Mouse (Mus musculus): ENCODE measurements around the gene Hoxa6. TPM values are rescaled to one million over a fixed set of nuclear protein-coding genes. Genes with fewer than 3 reads are reported as not detected.

Gene Hoxa6
- polyA plus RNA-seq, 1 experiment, result not detected

DNA sequence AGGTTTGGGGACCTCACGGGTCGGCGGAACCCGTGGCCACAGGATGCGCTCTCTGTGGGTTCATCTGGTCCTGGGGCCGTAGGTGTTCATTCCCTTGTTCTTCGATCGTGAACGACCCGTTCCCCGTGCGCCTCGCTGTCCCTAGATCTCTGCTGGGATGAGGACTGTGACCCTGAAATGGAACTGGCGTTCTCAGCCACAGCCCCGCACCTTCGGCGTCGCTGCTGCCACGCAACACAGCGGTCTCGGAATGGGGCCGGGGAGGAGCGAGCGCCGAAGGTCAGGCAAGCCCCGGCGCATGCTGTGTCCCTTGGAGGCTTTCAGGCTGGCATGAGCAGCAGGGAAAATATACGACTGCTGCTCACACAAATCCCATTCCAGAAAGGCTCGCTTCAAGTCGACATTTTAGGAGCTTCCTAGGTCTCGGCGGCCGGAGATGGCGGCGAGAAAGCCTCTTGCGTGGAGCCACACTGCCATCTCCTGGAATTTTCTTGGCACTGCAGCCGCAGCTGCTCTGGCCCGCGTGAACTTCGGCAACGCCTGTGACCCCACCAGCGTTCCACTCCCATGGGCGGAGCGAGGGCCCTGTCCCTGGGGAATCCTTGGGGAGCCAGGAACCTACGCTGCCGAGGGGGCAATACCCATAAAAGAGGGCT lies 12.9 kb upstream of the Hoxa6 start, which contains the start of gene Hoxa7:
TSS of gene Hoxa7 (minus strand) at position 518 of the 656 bp plus-strand sequence.
- whole genome bisulfite sequencing, result under 1% methylated on average over 46 of the region's 46 CpGs
- no peaks in the 10 kb centered on the region for H3K4me1 ChIP-seq (ENCODE audit: control insufficient read depth, insufficient read depth, low read length)
- peak within 1 kb of the TSS; percentile 69 for H3K4me3 ChIP-seq (replicated peaks; ENCODE audit: control insufficient read depth, low read depth, low read length)
- TF ChIP-seq POLR2A (IDR thresholded peaks at IDR 0.05; ENCODE audit: borderline replicate concordance, control insufficient read depth, low read depth, low read length) (peak; percentile 31; the same call in 1 of the 2 replicates), CTCF (IDR thresholded peaks at IDR 0.05; ENCODE audit: control insufficient read depth, insufficient read depth, low read length) (peak; percentile 88)
- H3K27ac ChIP-seq (ENCODE audit: control insufficient read depth, insufficient read depth, low read depth, low read length, poor library complexity), result peak within 1 kb of the TSS; percentile 18; the same call in 1 of the 2 replicates

DNA sequence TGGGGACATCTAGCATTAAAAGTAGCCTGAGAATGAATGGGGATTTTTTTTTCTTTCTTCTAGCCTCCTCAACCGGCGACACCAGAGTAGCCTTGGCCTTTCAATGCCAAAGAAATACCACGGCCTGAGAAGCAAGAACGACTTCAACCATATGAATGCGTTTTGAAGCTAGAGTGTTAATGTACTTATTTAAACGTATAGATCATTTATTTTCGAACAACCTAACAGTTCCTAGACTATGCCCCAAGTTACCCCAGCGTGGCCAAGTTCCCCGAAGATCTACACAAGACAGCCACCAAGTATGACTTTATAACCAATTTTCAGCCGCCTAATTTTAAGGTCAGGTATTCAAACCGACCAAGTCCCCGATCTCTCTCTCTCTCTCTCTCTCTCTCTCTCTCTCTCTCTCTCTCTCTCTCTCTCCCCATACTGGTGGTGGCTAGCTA lies 12.4 kb upstream of the Hoxa6 start:
- no peaks in the 10 kb centered on the region for H3K4me1 ChIP-seq (ENCODE audit: control insufficient read depth, insufficient read depth, low read length)
- H3K27ac ChIP-seq (ENCODE audit: control insufficient read depth, insufficient read depth, low read depth, low read length, poor library complexity), result no peak overlapping the region
- peak overlapping the region; percentile 69 for H3K4me3 ChIP-seq (replicated peaks; ENCODE audit: control insufficient read depth, low read depth, low read length)
- WGBS, result under 1% methylated on average over 12 of the region's 12 CpGs
- TF ChIP-seq POLR2A (IDR thresholded peaks at IDR 0.05; ENCODE audit: borderline replicate concordance, control insufficient read depth, low read depth, low read length) (no peak), CTCF (IDR thresholded peaks at IDR 0.05; ENCODE audit: control insufficient read depth, insufficient read depth, low read length) (no peak)

DNA sequence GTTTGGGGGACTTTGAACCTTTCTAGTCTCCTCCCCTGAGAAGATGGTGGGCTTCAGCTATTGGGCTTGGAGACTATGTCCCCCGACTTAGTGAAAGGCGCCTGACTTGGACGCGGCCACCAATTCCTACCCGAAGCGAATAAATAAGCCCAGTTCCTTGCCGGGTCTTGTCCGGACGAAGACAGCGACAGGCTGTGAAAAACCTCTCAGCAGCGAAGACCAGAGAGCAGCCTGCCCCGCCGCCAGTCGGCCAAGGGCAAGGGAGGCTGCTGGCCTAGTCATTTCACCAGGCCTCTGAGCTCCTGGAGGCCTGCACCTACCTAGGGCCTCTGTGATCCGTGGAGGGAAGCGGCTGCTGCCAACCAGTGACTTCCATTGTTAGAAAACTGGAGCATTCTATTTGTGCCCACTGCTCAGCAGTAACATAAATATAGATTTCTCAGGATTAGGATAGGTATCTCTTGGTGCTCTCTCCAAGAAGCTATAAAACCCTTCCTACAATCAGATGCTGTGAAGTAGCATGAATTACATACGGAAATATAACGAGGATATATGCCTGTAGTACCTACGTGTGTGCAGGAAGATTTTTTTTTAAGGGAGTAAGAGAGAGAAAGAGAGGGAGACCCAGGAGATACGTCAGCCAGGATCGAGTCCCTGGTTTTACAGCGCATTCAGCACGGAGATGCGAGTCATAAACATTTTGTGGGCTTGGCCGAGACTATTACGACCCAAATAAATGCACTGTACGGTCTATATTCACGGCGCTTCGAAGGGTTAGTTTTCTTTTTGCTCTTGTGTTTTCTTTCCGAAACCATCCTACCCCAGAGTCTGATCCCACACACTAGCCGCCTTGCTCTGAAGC lies 11.7 kb upstream of the Hoxa6 start:
- 0 out of 2 replicates have a peak overlapping the region, but pooled peaks have one; percentile 4 for H3K27ac ChIP-seq (ENCODE audit: control insufficient read depth, insufficient read depth, low read depth, low read length, poor library complexity)
- no peaks in the 10 kb centered on the region for H3K4me1 ChIP-seq (ENCODE audit: control insufficient read depth, insufficient read depth, low read length)
- WGBS, result 10% methylated on average over 32 of the region's 32 CpGs
- H3K4me3 ChIP-seq (replicated peaks; ENCODE audit: control insufficient read depth, low read depth, low read length), result no peak overlapping the region
- TF ChIP-seq POLR2A (IDR thresholded peaks at IDR 0.05; ENCODE audit: borderline replicate concordance, control insufficient read depth, low read depth, low read length) (no peak), CTCF (IDR thresholded peaks at IDR 0.05; ENCODE audit: control insufficient read depth, insufficient read depth, low read length) (no peak)

DNA sequence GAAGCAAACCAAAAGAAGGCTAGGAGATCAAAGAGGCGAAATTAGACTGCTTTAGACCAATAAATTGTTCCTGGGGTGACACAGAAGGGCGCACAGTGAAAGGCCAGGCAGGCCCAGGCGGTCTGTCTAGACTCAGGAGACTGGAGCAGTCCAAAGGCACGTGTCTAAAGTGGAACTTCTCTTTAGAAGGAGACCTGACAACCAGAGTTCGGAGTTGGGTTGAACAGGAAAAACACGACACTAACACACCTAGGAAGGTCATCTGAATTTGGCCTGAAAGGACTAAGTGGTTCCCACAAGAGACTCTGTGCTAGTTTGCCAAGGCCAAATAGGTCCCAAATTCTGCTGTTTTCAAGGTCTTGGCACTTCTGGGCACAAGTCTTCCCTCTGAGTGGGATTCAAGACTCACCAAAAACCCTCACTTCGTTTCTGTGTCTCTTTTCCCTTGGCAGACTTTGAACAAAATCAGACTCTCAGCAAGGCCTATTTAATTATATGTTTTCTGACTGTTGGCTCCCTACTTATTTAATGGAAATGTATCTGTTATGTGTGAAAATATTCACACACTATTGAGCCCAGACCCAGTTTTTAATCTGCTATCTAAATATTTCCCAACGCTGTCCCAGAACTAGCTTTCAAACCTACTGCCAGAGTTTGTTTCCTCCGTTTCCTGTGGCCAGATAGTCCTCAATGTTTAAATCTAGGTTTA lies 10.9 kb upstream of the Hoxa6 start:
- WGBS, result 51% methylated on average over 9 of the region's 9 CpGs
- H3K4me1 ChIP-seq (ENCODE audit: control insufficient read depth, insufficient read depth, low read length), result no peaks in the 10 kb centered on the region
- no peak for TF ChIP-seq POLR2A (IDR thresholded peaks at IDR 0.05; ENCODE audit: borderline replicate concordance, control insufficient read depth, low read depth, low read length)
- TF ChIP-seq CTCF (IDR thresholded peaks at IDR 0.05; ENCODE audit: control insufficient read depth, insufficient read depth, low read length), result no peak
- no peak overlapping the region for H3K4me3 ChIP-seq (replicated peaks; ENCODE audit: control insufficient read depth, low read depth, low read length)
- no peak overlapping the region for H3K27ac ChIP-seq (ENCODE audit: control insufficient read depth, insufficient read depth, low read depth, low read length, poor library complexity)

DNA sequence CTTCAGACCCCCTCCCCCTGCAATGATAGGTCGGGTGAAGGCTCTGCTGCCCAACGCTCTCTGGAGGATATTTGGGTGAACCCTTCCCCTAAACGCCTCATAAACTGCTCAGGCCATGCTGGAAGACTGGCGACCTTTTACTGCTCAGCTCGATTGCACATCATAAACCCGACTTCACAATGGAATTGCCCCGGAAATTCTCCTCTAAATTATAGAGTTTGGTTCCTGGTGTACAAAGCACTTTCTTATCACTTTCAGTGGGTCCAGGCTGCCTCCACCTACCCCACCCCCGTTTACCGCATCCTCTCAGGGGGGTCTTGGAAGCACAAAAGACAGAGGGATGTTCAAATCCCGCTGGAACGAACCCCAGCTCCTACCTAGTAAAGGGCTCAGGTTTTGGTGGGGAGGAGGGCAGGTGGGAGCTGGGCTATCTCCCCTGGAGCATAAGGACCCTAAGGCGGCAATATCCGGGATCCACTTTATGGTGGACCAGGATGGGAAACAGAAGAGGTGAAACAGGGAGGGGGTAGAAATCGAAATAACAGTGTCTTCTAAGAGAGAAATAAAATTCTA lies 10.2 kb upstream of the Hoxa6 start:
- H3K27ac ChIP-seq (ENCODE audit: control insufficient read depth, insufficient read depth, low read depth, low read length, poor library complexity), result no peak overlapping the region
- TF ChIP-seq CTCF (IDR thresholded peaks at IDR 0.05; ENCODE audit: control insufficient read depth, insufficient read depth, low read length) (no peak), POLR2A (IDR thresholded peaks at IDR 0.05; ENCODE audit: borderline replicate concordance, control insufficient read depth, low read depth, low read length) (no peak)
- no peak overlapping the region for H3K4me3 ChIP-seq (replicated peaks; ENCODE audit: control insufficient read depth, low read depth, low read length)
- WGBS, result 25% methylated on average over 14 of the region's 14 CpGs
- H3K4me1 ChIP-seq (ENCODE audit: control insufficient read depth, insufficient read depth, low read length), result no peaks in the 10 kb centered on the region

DNA sequence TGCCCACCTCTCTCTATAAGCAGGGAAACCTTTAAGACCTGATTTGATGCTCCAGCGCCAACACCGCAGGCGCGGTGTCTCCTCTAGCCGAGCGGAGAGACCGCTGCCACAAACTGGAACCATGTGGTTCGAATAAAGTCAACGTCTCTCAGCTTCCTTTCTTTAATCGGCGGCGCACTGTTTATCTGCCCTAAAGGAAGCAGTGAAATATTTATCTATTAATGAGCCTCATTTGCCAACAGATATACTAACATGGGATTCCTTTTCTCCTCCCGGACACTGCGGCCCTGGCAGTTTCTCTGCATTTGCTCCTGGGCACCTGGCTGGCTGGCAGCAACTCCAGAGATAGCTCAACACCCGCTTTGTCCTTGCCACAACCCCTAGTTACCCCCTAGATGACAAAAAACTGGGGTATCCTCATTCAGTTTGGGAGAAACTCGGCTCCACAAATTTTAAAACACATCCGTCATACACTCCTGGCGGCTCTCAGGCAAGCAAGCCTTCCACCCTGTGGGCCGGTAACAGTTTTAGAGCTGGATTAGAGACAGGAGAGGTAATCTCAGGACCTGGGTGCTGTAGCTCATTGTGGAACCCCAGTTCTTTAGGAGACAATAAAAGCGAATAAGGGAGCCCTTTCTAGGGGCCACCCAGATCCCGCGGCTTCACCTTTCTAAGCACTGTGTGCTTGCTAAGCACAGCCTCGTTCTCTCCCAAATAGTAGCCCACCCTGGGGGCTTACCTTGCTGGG lies 9.5 kb upstream of the Hoxa6 start:
- H3K27ac ChIP-seq (ENCODE audit: control insufficient read depth, insufficient read depth, low read depth, low read length, poor library complexity), result no peak overlapping the region
- no peak overlapping the region for H3K4me3 ChIP-seq (replicated peaks; ENCODE audit: control insufficient read depth, low read depth, low read length)
- 10% methylated on average over 23 of the region's 23 CpGs for WGBS
- TF ChIP-seq CTCF (IDR thresholded peaks at IDR 0.05; ENCODE audit: control insufficient read depth, insufficient read depth, low read length), result no peak
- TF ChIP-seq POLR2A (IDR thresholded peaks at IDR 0.05; ENCODE audit: borderline replicate concordance, control insufficient read depth, low read depth, low read length), result no peak
- no peaks in the 10 kb centered on the region for H3K4me1 ChIP-seq (ENCODE audit: control insufficient read depth, insufficient read depth, low read length)

DNA sequence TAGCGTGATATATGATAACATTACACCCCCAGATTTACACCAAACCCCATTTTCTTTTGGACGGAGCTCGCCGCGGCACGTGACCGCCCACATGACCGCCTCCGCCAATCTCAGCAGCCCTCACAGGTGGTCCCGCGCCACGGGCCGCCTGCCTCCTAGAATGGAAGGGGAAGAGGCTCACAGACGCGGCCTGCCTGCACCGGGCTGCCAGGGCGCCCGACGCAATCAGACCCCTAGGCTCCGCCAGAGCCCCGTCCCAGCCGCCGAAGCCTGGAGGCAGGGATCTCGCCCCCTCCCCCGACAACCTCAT lies 8.9 kb upstream of the Hoxa6 start:
- under 1% methylated on average over 25 of the region's 25 CpGs for WGBS
- no peak overlapping the region for H3K27ac ChIP-seq (ENCODE audit: control insufficient read depth, insufficient read depth, low read depth, low read length, poor library complexity)
- H3K4me3 ChIP-seq (replicated peaks; ENCODE audit: control insufficient read depth, low read depth, low read length), result no peak overlapping the region
- H3K4me1 ChIP-seq (ENCODE audit: control insufficient read depth, insufficient read depth, low read length), result no peaks in the 10 kb centered on the region
- TF ChIP-seq POLR2A (IDR thresholded peaks at IDR 0.05; ENCODE audit: borderline replicate concordance, control insufficient read depth, low read depth, low read length) (peak; percentile 49; the same call in 1 of the 2 replicates), CTCF (IDR thresholded peaks at IDR 0.05; ENCODE audit: control insufficient read depth, insufficient read depth, low read length) (no peak)
